Mouse (Mus musculus) forebrain, postnatal 0 days (tissue): ENCODE data around the gene Coa3. TPM values are rescaled to one million over a fixed set of nuclear protein-coding genes. Genes with fewer than 3 reads are reported as not detected.

Source experiments
- ATAC-seq: fragments of 200-750 bp; cut with Nextera tagmentation; 2 replicates; pipeline ENCODE4 v1.8.0; 2017; ENCODE audit warnings: mild to moderate bottlenecking, moderate library complexity
- DNase-seq: peaks from one replicate; pipeline ENCODE4 v3.0.0-alpha.2; 2015
- H3K27ac ChIP-seq: fragments of 300-500 bp; sonication (generic); 2 replicates; pipeline ENCODE4 v1.5.1; 2014; ENCODE audit warnings: low read depth, mild to moderate bottlenecking, antibody characterized with exemption, low read length, moderate library complexity, mixed read lengths
- H3K27me3 ChIP-seq: fragments of 300-500 bp; sonication (generic); 2 replicates; pipeline ENCODE4 v1.6.1; 2014; ENCODE audit warnings: mild to moderate bottlenecking, low read length, mixed read lengths; ENCODE audit not compliant: insufficient read depth
- H3K36me3 ChIP-seq: fragments of 300-500 bp; sonication (generic); 2 replicates; pipeline ENCODE4 v1.6.1; 2014; ENCODE audit warnings: mild to moderate bottlenecking, moderate library complexity; ENCODE audit not compliant: insufficient read depth
- H3K4me1 ChIP-seq: fragments of 300-500 bp; sonication (generic); 2 replicates; pipeline ENCODE4 v1.6.1; 2014; ENCODE audit warnings: antibody characterized with exemption; ENCODE audit not compliant: insufficient read depth
- H3K4me2 ChIP-seq: fragments of 300-500 bp; sonication (generic); 2 replicates; pipeline ENCODE4 v1.6.1; 2014; ENCODE audit warnings: low read depth, mild to moderate bottlenecking, moderate library complexity
- H3K4me3 ChIP-seq: fragments of 300-500 bp; sonication (generic); 2 replicates; pipeline ENCODE4 v1.5.1; 2014; ENCODE audit warnings: low read depth, low read length, mixed read lengths
- H3K9ac ChIP-seq: fragments of 300-500 bp; sonication (generic); 2 replicates; pipeline ENCODE4 v1.6.1; 2014; ENCODE audit warnings: mild to moderate bottlenecking
- H3K9me3 ChIP-seq: fragments of 300-500 bp; sonication (generic); 2 replicates; pipeline ENCODE4 v1.6.1; 2016; ENCODE audit warnings: low read length
- CTCF ChIP-seq: sonication (generic); IDR thresholded peaks from 2 replicates; pipeline ENCODE4 v1.5.1; 2016; ENCODE audit warnings: antibody characterized with exemption, control low read depth, low read depth
- WGBS: fragments of 180-500 bp; shearing (Covaris S2); extraction: QIAGEN DNeasy Blood & Tissue Kit; methylation state at CpG from one replicate; pipeline ENCODE4 v1.1.7; 2014; 5-methylcytosine and 5-hydroxymethylcytosine counted together
- polyA plus RNA-seq: library from polyadenylated mRNA; unstranded; fragments of >200 nt; fragmentation: Nextera tagmentation; extraction: Ambion mirVana; gene quantifications from 2 replicates; pipeline ENCODE4 v1.2.1, GENCODE M21; 2015
- total RNA-seq: library from RNA; depleted of rRNA; stranded (reverse); fragments of >200 nt; gene quantifications from 2 replicates; pipeline ENCODE4 v1.2.3, GENCODE M21; 2014

Coa3 gene
- total and polyA plus RNA-seq, 2 experiments from 2014 or later: 110 to 208 TPM

GRCm38 (mm10) chr11:101302004-101302798 lies 23.3 kb upstream of the Coa3 start, which contains the start of gene Becn1:
Becn1 (minus strand) TSS chr11:101302286.
- Histone ChIP-seq H3K9ac (peak within 1 kb of the TSS; percentile 79), H3K9me3 (no peaks in the 10 kb centered on the region), H3K36me3 (peaks cover 11% of the 10 kb centered on the region), H3K4me1 (0 out of 2 replicates have a peak, but pooled peaks cover 13% of the 10 kb centered on the region), H3K4me2 (peak within 1 kb of the TSS; percentile 96), H3K27me3 (no peaks in the 10 kb centered on the region), H3K4me3 (peak within 1 kb of the TSS; percentile 90), H3K27ac (peak within 1 kb of the TSS; percentile 69)
- ATAC-seq (peak; percentile 99), DNase-seq (peak; percentile 95)
- WGBS: 9% methylated on average over 39 of the region's 39 CpGs
- TF ChIP-seq CTCF: peak; percentile 97

- WGBS: 14% methylated on average over 26 of the region's 26 CpGs
- Histone ChIP-seq H3K9ac (peak overlapping the region; percentile 79), H3K27ac (peak overlapping the region; percentile 69), H3K4me2 (peak overlapping the region; percentile 96), H3K36me3 (peaks cover 11% of the 10 kb centered on the region), H3K4me3 (peak overlapping the region; percentile 90), H3K27me3 (no peaks in the 10 kb centered on the region), H3K4me1 (0 out of 2 replicates have a peak, but pooled peaks cover 13% of the 10 kb centered on the region), H3K9me3 (no peaks in the 10 kb centered on the region)
- ATAC-seq (no peak), DNase-seq (no peak)
- no peak for TF ChIP-seq CTCF
Observed at GRCm38 (mm10) chr11:101301299-101302003, 22.5 kb upstream of the Coa3 start.

DNA sequence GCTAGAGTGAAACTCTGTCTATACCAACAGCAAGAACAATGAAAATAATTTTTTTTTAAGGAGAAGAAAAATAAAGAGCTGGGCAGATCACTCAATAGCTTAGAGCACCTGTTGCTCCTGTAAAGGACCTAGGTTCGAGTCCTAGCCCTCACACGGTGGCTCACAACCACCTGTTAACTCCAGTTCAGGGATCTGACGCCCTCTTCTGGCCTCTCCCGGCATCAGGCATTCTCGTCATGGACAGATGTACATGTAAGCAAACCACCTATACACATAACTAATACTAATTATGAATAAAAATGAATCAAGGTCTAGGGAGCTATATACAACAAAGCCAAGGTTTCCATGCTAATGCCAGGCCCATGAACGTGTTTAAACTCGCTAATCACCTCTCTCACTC lies 22.0 kb upstream of the Coa3 start:
- Histone ChIP-seq H3K27ac (no peak overlapping the region), H3K9ac (no peak overlapping the region; the same call in 1 of the 2 replicates), H3K4me2 (peak overlapping the region; percentile 96), H3K36me3 (peaks cover 11% of the 10 kb centered on the region), H3K9me3 (no peaks in the 10 kb centered on the region), H3K4me1 (0 out of 2 replicates have a peak, but pooled peaks cover 13% of the 10 kb centered on the region), H3K27me3 (no peaks in the 10 kb centered on the region), H3K4me3 (peak overlapping the region; percentile 90)
- ATAC-seq (no peak), DNase-seq (no peak)
- WGBS: 72% methylated on average over 7 of the region's 7 CpGs
- 0 out of 2 replicates have a peak, but pooled peaks have one; percentile 15 for TF ChIP-seq CTCF

DNA sequence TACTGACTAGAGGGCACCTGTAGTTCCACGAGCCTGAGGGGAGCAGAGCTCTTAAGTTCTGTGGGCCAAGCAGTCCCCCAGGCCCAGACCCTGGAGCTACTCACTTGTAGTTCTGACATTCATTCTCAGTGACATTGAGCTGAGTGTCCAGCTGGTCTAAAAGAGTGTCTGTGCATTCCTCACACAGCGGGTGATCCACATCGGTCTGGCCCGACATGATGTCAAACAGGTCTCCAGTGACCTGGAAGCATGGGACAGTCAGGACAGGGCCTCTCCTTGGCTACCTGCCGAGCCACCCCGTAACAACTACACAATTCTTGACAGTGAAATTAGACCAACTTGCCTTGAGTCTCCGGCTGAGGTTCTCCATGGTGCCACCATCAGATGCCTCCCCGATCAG lies 16.3 kb upstream of the Coa3 start:
- TF ChIP-seq CTCF: no peak
- H3K4me3 ChIP-seq: no peak overlapping the region
- no peak overlapping the region for H3K4me2 ChIP-seq
- H3K27ac ChIP-seq: no peak overlapping the region
- 92% methylated on average over 8 of the region's 8 CpGs for WGBS
- no peaks in the 10 kb centered on the region for H3K4me1 ChIP-seq
- no peaks in the 10 kb centered on the region for H3K9me3 ChIP-seq
- peaks cover 56% of the 10 kb centered on the region for H3K36me3 ChIP-seq
- DNase-seq (no peak), ATAC-seq (no peak)
- H3K9ac ChIP-seq: no peak overlapping the region
- H3K27me3 ChIP-seq: no peaks in the 10 kb centered on the region

- DNase-seq (no peak), ATAC-seq (no peak)
- no peak overlapping the region for H3K4me2 ChIP-seq
- 92% methylated on average over 8 of the region's 8 CpGs for WGBS
- no peak overlapping the region for H3K27ac ChIP-seq
- no peaks in the 10 kb centered on the region for H3K9me3 ChIP-seq
- TF ChIP-seq CTCF: no peak
- no peak overlapping the region for H3K9ac ChIP-seq
- no peaks in the 10 kb centered on the region for H3K4me1 ChIP-seq
- no peaks in the 10 kb centered on the region for H3K27me3 ChIP-seq
- H3K4me3 ChIP-seq: no peak overlapping the region
- H3K36me3 ChIP-seq: peaks cover 57% of the 10 kb centered on the region
Observed at GRCm38 (mm10) chr11:101291231-101291630, 12.3 kb upstream of the Coa3 start.

GRCm38 (mm10) chr11:101287306-101287705 lies 8.4 kb upstream of the Coa3 start:
- Histone ChIP-seq H3K27ac (no peak overlapping the region), H3K4me1 (no peaks in the 10 kb centered on the region), H3K36me3 (peaks cover 29% of the 10 kb centered on the region), H3K9me3 (no peaks in the 10 kb centered on the region), H3K27me3 (no peaks in the 10 kb centered on the region), H3K4me2 (no peak overlapping the region), H3K4me3 (no peak overlapping the region), H3K9ac (no peak overlapping the region)
- no peak for TF ChIP-seq CTCF
- WGBS: 87% methylated on average over 9 of the region's 9 CpGs
- DNase-seq: no peak
- ATAC-seq: no peak

- no peaks in the 10 kb centered on the region for H3K4me1 ChIP-seq
- H3K27ac ChIP-seq: no peak overlapping the region
- H3K36me3 ChIP-seq: peaks cover 4% of the 10 kb centered on the region; the same call in 1 of the 2 replicates
- no peak overlapping the region for H3K4me3 ChIP-seq
- 71% methylated on average over 4 of the region's 4 CpGs for WGBS
- H3K9me3 ChIP-seq: no peaks in the 10 kb centered on the region
- H3K4me2 ChIP-seq: no peak overlapping the region
- H3K27me3 ChIP-seq: no peaks in the 10 kb centered on the region
- ATAC-seq (no peak), DNase-seq (no peak)
- H3K9ac ChIP-seq: no peak overlapping the region
- no peak for TF ChIP-seq CTCF
Observed at GRCm38 (mm10) chr11:101283805-101284204, 4.9 kb upstream of the Coa3 start.
